Mouse (Mus musculus) kidney, postnatal 0 days (tissue): ENCODE measurements around the gene Sirt2. TPM values are rescaled to one million over a fixed set of nuclear protein-coding genes. Genes with fewer than 3 reads are reported as not detected.

Experiments
- ATAC-seq: fragments of 200-750 bp; cut with Nextera tagmentation; replicated peaks from 2 replicates; pipeline ENCODE4 v1.8.0; 2017; ENCODE audit warnings: low read depth, moderate number of reproducible peaks, moderate TSS enrichment, moderate library complexity; ENCODE audit not compliant: low FRiP score
- DNase-seq: peaks from one replicate; pipeline ENCODE4 v3.0.0-alpha.2; 2016; ENCODE audit warnings: low spot score
- H3K27ac ChIP-seq: fragments of 300-500 bp; sonication (generic); 2 replicates; pipeline ENCODE4 v1.5.1; 2014; ENCODE audit warnings: mild to moderate bottlenecking
- H3K27me3 ChIP-seq: fragments of 300-500 bp; sonication (generic); 2 replicates; pipeline ENCODE4 v1.6.1; 2014; ENCODE audit warnings: low read length, mixed read lengths; ENCODE audit not compliant: insufficient read depth
- H3K36me3 ChIP-seq: fragments of 300-500 bp; sonication (generic); 2 replicates; pipeline ENCODE4 v1.6.1; 2014; ENCODE audit warnings: low read length, mixed read lengths; ENCODE audit not compliant: insufficient read depth
- H3K4me1 ChIP-seq: fragments of 300-500 bp; sonication (generic); replicated peaks from 2 replicates; pipeline ENCODE4 v1.6.1; 2014; ENCODE audit warnings: antibody characterized with exemption, low read length, mixed read lengths; ENCODE audit not compliant: insufficient read depth
- H3K4me2 ChIP-seq: fragments of 300-500 bp; sonication (generic); 2 replicates; pipeline ENCODE4 v1.6.1; 2014; ENCODE audit warnings: mild to moderate bottlenecking, low read length, moderate library complexity, mixed read lengths
- H3K4me3 ChIP-seq: fragments of 300-500 bp; sonication (generic); replicated peaks from 2 replicates; pipeline ENCODE4 v1.5.1; 2014; ENCODE audit warnings: low read depth, low read length
- H3K9ac ChIP-seq: fragments of 300-500 bp; sonication (generic); 2 replicates; pipeline ENCODE4 v1.6.1; 2014; ENCODE audit warnings: low read depth, low read length
- H3K9me3 ChIP-seq: fragments of 300-500 bp; sonication (generic); replicated peaks from 2 replicates; pipeline ENCODE4 v1.6.1; 2016; ENCODE audit warnings: low read length, inconsistent platforms, mixed read lengths
- CTCF ChIP-seq: IDR thresholded peaks from 2 replicates; pipeline ENCODE4 v1.5.1; 2016; ENCODE audit warnings: antibody characterized with exemption, low read depth, mild to moderate bottlenecking, moderate library complexity
- WGBS: fragments of 180-500 bp; shearing (Covaris S2); extraction: QIAGEN DNeasy Blood & Tissue Kit; methylation state at CpG from one replicate; pipeline ENCODE4 v1.1.7; 2014; 5-methylcytosine and 5-hydroxymethylcytosine counted together
- polyA plus RNA-seq: library from polyadenylated mRNA; unstranded; fragments of >200 nt; fragmentation: Nextera tagmentation; extraction: Ambion mirVana; gene quantifications from 2 replicates; pipeline ENCODE4 v1.2.1, GENCODE M21; 2015

The Sirt2 gene
- polyA plus RNA-seq, 1 experiment from 2014 or later, result 54.1 TPM

- 90% methylated on average over 4 of the region's 4 CpGs for WGBS
Measured at GRCm38 (mm10) chr7:28818861-28819452, 52.4 kb downstream of the Sirt2 start.

GRCm38 (mm10) chr7:28819571-28819970 lies 53.0 kb downstream of the Sirt2 start:
- no peak for TF ChIP-seq CTCF
- DNase-seq, result no peak
- no peak overlapping the region for H3K27ac ChIP-seq
- H3K4me3 ChIP-seq, result no peak overlapping the region
- no peak for ATAC-seq
- 89% methylated on average over 4 of the region's 4 CpGs for WGBS
- no peaks in the 10 kb centered on the region for H3K27me3 ChIP-seq
- no peaks in the 10 kb centered on the region for H3K9me3 ChIP-seq
- H3K4me2 ChIP-seq, result no peak overlapping the region
- peaks cover 3% of the 10 kb centered on the region for H3K4me1 ChIP-seq
- H3K36me3 ChIP-seq, result peaks cover 76% of the 10 kb centered on the region
- H3K9ac ChIP-seq, result no peak overlapping the region

More at GRCm38 (mm10) chr7:28818861-28819452, 52.4 kb downstream of the Sirt2 start:
- H3K9ac ChIP-seq, result no peak overlapping the region
- H3K4me1 ChIP-seq, result no peaks in the 10 kb centered on the region; the same call in none of the 2 replicates
- no peak overlapping the region for H3K27ac ChIP-seq
- DNase-seq (no peak), ATAC-seq (no peak)
- H3K4me3 ChIP-seq, result no peak overlapping the region
- H3K9me3 ChIP-seq, result no peaks in the 10 kb centered on the region
- no peak for TF ChIP-seq CTCF
- no peaks in the 10 kb centered on the region for H3K27me3 ChIP-seq
- no peak overlapping the region for H3K4me2 ChIP-seq
- H3K36me3 ChIP-seq, result peaks cover 82% of the 10 kb centered on the region

DNA sequence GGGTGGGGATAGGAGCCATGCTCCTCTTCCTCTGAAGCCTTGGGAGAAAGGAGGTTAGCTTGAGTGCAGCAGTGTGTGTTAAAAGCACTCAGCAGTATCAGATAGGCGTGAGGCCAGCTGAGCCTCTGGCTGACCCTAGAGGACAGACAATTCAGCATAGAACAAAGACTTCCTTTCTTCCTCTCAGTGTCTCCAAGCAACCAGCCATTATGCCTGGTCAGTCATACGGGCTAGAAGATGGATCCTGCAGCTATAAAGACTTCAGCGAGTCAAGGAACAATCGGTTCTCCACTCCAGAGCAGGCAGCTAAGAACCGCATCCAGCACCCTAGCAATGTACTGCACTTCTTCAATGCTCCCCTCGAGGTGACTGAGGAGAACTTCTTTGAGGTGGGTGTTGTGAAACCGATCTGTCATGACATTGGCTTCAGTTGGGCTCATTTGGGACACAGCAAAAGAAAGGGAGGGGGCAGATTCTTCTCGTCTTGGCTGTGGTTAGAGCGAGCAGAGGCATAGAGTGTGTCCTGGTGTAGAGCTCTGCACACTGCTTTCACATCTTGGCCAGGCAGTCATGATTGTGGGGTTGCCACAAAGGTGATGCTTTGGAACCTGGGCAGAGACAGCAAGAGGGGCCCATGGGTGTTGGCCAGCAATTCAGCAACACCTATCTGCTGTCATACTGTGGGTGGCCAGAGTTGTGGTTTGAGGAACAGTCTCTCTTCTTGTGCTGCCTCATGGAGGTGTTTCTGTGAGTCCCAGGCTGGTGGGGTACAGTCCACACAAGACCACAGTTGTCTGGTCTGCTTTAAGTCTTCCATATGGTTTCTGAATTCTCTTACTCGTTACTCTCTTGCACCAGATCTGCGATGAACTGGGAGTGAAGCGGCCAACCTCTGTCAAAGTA lies 54.1 kb downstream of the Sirt2 start:
- no peak for ATAC-seq
- Histone ChIP-seq H3K9ac (no peak overlapping the region), H3K4me2 (no peak overlapping the region), H3K27ac (0 out of 2 replicates have a peak overlapping the region, but pooled peaks have one; percentile 40), H3K9me3 (no peaks in the 10 kb centered on the region), H3K27me3 (no peaks in the 10 kb centered on the region), H3K36me3 (peaks cover 67% of the 10 kb centered on the region), H3K4me1 (peaks cover 7% of the 10 kb centered on the region), H3K4me3 (no peak overlapping the region)
- no peak for DNase-seq
- TF ChIP-seq CTCF, result no peak
- 65% methylated on average over 12 of the region's 12 CpGs for WGBS

DNA sequence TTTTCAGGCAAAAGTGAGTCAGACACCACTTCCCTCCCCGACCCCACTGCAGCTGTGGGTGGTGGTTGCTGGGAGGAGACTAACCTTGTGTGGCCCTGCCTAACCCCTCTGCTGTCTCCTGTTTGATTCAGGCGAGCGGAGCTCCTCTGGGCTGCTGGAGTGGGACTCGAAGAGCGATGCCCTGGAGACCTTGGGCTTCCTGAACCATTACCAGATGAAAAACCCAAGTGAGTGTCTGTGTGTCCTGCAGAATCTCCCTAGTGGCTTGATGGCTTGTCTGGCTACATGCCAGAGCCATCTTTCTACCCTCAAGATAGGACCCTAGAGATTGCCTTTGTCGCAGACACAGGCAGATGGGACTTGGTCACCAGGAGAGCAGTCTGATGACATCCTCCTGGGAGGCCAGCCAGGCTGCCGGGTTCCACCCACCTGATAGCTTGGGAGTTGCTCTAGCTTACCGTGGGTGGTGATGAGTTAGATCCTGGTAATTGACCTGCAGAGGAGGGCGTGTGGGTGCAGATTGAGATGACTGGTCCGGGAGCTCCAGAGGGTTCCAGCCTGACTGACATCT lies 54.8 kb downstream of the Sirt2 start:
- Histone ChIP-seq H3K4me3 (no peak overlapping the region), H3K36me3 (peaks cover 59% of the 10 kb centered on the region), H3K27ac (0 out of 2 replicates have a peak overlapping the region, but pooled peaks have one; percentile 40), H3K4me2 (no peak overlapping the region), H3K9me3 (no peaks in the 10 kb centered on the region), H3K4me1 (peaks cover 13% of the 10 kb centered on the region), H3K9ac (no peak overlapping the region), H3K27me3 (no peaks in the 10 kb centered on the region)
- TF ChIP-seq CTCF, result no peak
- ATAC-seq, result no peak
- no peak for DNase-seq
- WGBS, result 50% methylated on average over 10 of the region's 10 CpGs

DNA sequence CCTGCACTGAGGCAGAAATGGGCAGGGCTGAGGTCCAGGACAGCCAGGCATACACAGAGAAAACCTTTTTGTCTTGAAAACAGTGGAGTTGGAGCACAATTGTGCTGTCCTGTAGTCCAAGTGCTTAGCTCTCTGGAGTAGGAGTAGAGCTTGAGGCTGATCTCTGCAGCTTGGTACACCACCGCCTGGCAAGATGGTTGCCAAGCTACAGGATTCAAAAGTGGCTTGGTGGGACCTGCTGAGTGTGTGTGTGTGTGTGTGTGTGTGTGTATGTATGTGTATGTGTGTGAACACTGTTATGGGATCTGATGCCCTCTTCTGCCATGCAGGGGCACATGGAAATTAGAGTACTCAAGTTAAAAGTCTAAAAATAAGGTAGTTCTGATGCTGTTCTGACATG lies 56.0 kb downstream of the Sirt2 start:
- Histone ChIP-seq H3K9ac (no peak overlapping the region), H3K9me3 (no peaks in the 10 kb centered on the region), H3K36me3 (peaks cover 49% of the 10 kb centered on the region), H3K4me1 (peaks cover 13% of the 10 kb centered on the region), H3K4me2 (no peak overlapping the region), H3K27me3 (no peaks in the 10 kb centered on the region), H3K4me3 (no peak overlapping the region), H3K27ac (0 out of 2 replicates have a peak overlapping the region, but pooled peaks have one; percentile 5)
- no peak for ATAC-seq
- 83% methylated on average over 1 of the region's 1 CpGs for WGBS
- no peak for TF ChIP-seq CTCF
- no peak for DNase-seq

DNA sequence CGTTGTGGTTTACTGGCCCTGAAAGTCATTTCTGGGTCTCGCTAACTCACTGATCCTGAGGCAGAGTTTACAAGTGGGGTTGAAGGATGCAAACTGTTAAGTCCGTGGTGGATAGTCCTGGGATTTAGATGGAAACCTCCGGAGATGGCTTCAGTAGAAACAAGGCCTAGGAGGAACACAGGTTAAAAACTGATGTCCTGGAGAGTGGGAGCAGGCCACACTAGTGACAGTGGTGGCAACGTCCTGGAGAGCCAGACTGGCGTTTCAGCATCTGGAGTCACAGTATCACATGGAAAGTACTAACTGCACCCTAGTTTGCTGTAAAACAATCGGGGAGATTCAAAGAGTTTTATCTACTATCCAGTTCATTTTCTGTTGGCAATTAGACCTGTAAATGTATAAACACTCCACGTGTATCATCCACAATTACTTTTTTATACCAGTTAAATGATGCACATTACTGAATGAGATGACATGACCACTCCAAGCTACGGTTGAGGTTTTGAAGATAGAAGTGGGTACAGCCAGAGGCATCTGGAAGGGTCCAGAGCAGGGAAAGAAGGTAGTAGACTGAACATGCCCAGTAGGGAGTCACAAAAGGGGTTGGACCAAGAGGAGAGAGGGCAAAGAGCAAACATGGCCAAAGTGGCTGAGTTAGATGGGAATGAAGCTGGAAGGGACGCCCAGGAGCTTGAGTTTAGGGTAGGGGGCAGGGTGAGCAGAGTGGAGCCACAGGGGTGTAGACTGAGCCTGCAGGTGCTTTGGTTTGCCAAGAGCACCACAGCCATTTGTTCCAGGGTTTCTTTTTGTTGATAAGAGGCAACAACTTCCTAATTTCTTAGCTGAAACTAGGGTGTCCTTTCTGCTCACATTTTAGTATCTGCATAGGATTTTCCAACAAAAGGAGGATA lies 56.7 kb downstream of the Sirt2 start:
- no peak for ATAC-seq
- Histone ChIP-seq H3K36me3 (peaks cover 42% of the 10 kb centered on the region), H3K27ac (peak overlapping the region; percentile 92), H3K4me1 (peaks cover 13% of the 10 kb centered on the region), H3K9ac (no peak overlapping the region), H3K4me2 (no peak overlapping the region), H3K9me3 (no peaks in the 10 kb centered on the region), H3K27me3 (no peaks in the 10 kb centered on the region), H3K4me3 (no peak overlapping the region)
- DNase-seq, result no peak
- TF ChIP-seq CTCF, result no peak
- WGBS, result 60% methylated on average over 10 of the region's 10 CpGs
